Mouse (Mus musculus) liver, adult 2 months (tissue): Measurements from ENCODE around the gene Cd82.

Source experiments
- CTCF ChIP-seq: fragments of 200-500 bp; IDR thresholded peaks from 2 replicates; pipeline ENCODE4 v1.5.1; 2011; ENCODE audit warnings: low read depth, low read length, control low read depth
- POLR2A ChIP-seq: fragments of 200-500 bp; IDR thresholded peaks from 2 replicates; pipeline ENCODE4 v1.6.1; 2011; ENCODE audit warnings: low read length, control low read depth; ENCODE audit not compliant: insufficient read depth; ENCODE audit errors: extremely low read depth

DNA sequence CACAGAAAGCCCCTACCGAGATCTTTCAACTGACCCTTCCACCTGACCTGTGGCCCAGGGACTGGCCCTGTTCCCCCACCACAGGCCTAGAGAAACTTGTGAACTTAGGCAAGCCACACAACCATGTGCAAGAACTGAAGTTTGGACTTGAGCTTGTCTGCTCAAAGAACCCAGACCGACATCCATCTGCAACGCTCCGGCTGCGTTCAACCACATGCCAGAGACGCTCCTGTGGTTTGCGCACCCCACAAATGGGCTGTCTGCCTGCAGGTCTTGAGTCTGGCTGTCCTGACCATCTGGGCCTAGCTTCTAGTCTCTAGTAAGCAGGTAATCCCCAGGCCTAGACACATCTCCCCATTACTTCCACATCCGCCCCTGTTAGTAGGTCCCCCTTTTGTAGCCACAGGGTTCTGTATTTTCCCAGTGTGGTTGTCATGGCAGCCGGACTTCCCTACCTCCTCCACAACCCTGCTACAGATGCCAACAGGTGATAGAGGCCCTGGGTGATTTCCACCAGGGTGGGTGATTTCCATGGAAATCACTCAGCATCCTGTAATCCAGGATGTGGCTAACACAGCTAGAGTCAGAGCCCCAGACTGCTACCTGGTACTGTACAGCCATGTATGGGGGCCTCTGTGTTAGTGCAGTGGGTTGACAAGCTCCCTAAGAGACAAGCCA lies 38.5 kb downstream of the Cd82 start:
- TF ChIP-seq CTCF, result no peak
- no peak for TF ChIP-seq POLR2A
